Mouse (Mus musculus): ENCODE results near the gene Slc12a3. TPM values are rescaled to one million over a fixed set of nuclear protein-coding genes. Genes with fewer than 3 reads are reported as not detected.

Slc12a3 gene
- polyA plus RNA-seq, 1 experiment from 2014 or later: not detected

- Histone ChIP-seq H3K27me3 (ENCODE audit: control insufficient read depth, insufficient read depth, low read length) (no peaks in the 10 kb centered on the region), H3K9ac (replicated peaks; ENCODE audit: low read depth, low read length) (no peak overlapping the region), H3K4me2 (replicated peaks; ENCODE audit: low read depth, low read length) (no peak overlapping the region), H3K27ac (ENCODE audit: low read length) (no peak overlapping the region), H3K4me1 (ENCODE audit: control insufficient read depth, insufficient read depth, low read length) (peaks cover 7% of the 10 kb centered on the region; the same call in 1 of the 2 replicates), H3K9me3 (ENCODE audit: control insufficient read depth, low read depth, low read length) (no peaks in the 10 kb centered on the region), H3K36me3 (ENCODE audit: control insufficient read depth, insufficient read depth, low read length) (no peaks in the 10 kb centered on the region), H3K4me3 (ENCODE audit: low read depth, low read length) (no peak overlapping the region)
- WGBS: 91% methylated on average over 9 of the region's 9 CpGs
- ATAC-seq (ENCODE audit: insufficient number of reproducible peaks, insufficient read depth, low FRiP score, low read depth): no peak
These were observed 50.7 kb downstream of the Slc12a3 start for GRCm38 (mm10) chr8:94379686-94380085.

GRCm38 (mm10) chr8:94384166-94384565 lies 55.2 kb downstream of the Slc12a3 start:
- Histone ChIP-seq H3K27ac (ENCODE audit: low read length) (no peak overlapping the region), H3K36me3 (ENCODE audit: control insufficient read depth, insufficient read depth, low read length) (no peaks in the 10 kb centered on the region), H3K4me1 (ENCODE audit: control insufficient read depth, insufficient read depth, low read length) (peaks cover 6% of the 10 kb centered on the region; the same call in 1 of the 2 replicates), H3K9ac (replicated peaks; ENCODE audit: low read depth, low read length) (no peak overlapping the region), H3K9me3 (ENCODE audit: control insufficient read depth, low read depth, low read length) (no peaks in the 10 kb centered on the region), H3K27me3 (ENCODE audit: control insufficient read depth, insufficient read depth, low read length) (no peaks in the 10 kb centered on the region), H3K4me3 (ENCODE audit: low read depth, low read length) (no peak overlapping the region), H3K4me2 (replicated peaks; ENCODE audit: low read depth, low read length) (no peak overlapping the region)
- WGBS: 86% methylated on average over 7 of the region's 7 CpGs
- no peak for ATAC-seq (ENCODE audit: insufficient number of reproducible peaks, insufficient read depth, low FRiP score, low read depth)

GRCm38 (mm10) chr8:94385506-94386213 lies 56.7 kb downstream of the Slc12a3 start:
- 28% methylated on average over 20 of the region's 20 CpGs for WGBS
- Histone ChIP-seq H3K27me3 (ENCODE audit: control insufficient read depth, insufficient read depth, low read length) (no peaks in the 10 kb centered on the region), H3K4me1 (ENCODE audit: control insufficient read depth, insufficient read depth, low read length) (peaks cover 6% of the 10 kb centered on the region; the same call in 1 of the 2 replicates), H3K36me3 (ENCODE audit: control insufficient read depth, insufficient read depth, low read length) (peaks cover 15% of the 10 kb centered on the region), H3K27ac (ENCODE audit: low read length) (peak overlapping the region; percentile 80), H3K9me3 (ENCODE audit: control insufficient read depth, low read depth, low read length) (no peaks in the 10 kb centered on the region), H3K9ac (replicated peaks; ENCODE audit: low read depth, low read length) (peak overlapping the region; percentile 81), H3K4me3 (ENCODE audit: low read depth, low read length) (peak overlapping the region; percentile 64), H3K4me2 (replicated peaks; ENCODE audit: low read depth, low read length) (peak overlapping the region; percentile 92)
- peak; percentile 1; the same call in 1 of the 2 replicates for ATAC-seq (ENCODE audit: insufficient number of reproducible peaks, insufficient read depth, low FRiP score, low read depth)

GRCm38 (mm10) chr8:94386214-94387026 lies 57.4 kb downstream of the Slc12a3 start, which contains the start of gene Herpud1:
TSS of gene Herpud1 (plus strand) at chr8:94386438.
- H3K36me3 ChIP-seq (ENCODE audit: control insufficient read depth, insufficient read depth, low read length): peaks cover 22% of the 10 kb centered on the region
- no peaks in the 10 kb centered on the region for H3K27me3 ChIP-seq (ENCODE audit: control insufficient read depth, insufficient read depth, low read length)
- no peaks in the 10 kb centered on the region for H3K9me3 ChIP-seq (ENCODE audit: control insufficient read depth, low read depth, low read length)
- peak; percentile 99 for ATAC-seq (ENCODE audit: insufficient number of reproducible peaks, insufficient read depth, low FRiP score, low read depth)
- peak within 1 kb of the TSS; percentile 92 for H3K4me2 ChIP-seq (replicated peaks; ENCODE audit: low read depth, low read length)
- peak within 1 kb of the TSS; percentile 83 for H3K9ac ChIP-seq (replicated peaks; ENCODE audit: low read depth, low read length)
- H3K27ac ChIP-seq (ENCODE audit: low read length): peak within 1 kb of the TSS; percentile 80
- H3K4me3 ChIP-seq (ENCODE audit: low read depth, low read length): peak within 1 kb of the TSS; percentile 64
- H3K4me1 ChIP-seq (ENCODE audit: control insufficient read depth, insufficient read depth, low read length): peaks cover 6% of the 10 kb centered on the region; the same call in 1 of the 2 replicates
- under 1% methylated on average over 65 of the region's 65 CpGs for WGBS

- ATAC-seq (ENCODE audit: insufficient number of reproducible peaks, insufficient read depth, low FRiP score, low read depth): peak; percentile 68
- Histone ChIP-seq H3K4me1 (ENCODE audit: control insufficient read depth, insufficient read depth, low read length) (peaks cover 6% of the 10 kb centered on the region; the same call in 1 of the 2 replicates), H3K9ac (replicated peaks; ENCODE audit: low read depth, low read length) (peak overlapping the region; percentile 83), H3K36me3 (ENCODE audit: control insufficient read depth, insufficient read depth, low read length) (peaks cover 29% of the 10 kb centered on the region), H3K4me2 (replicated peaks; ENCODE audit: low read depth, low read length) (peak overlapping the region; percentile 92), H3K27ac (ENCODE audit: low read length) (peak overlapping the region; percentile 30; the same call in 1 of the 2 replicates), H3K9me3 (ENCODE audit: control insufficient read depth, low read depth, low read length) (no peaks in the 10 kb centered on the region), H3K27me3 (ENCODE audit: control insufficient read depth, insufficient read depth, low read length) (no peaks in the 10 kb centered on the region), H3K4me3 (ENCODE audit: low read depth, low read length) (peak overlapping the region; percentile 64)
- WGBS: 2% methylated on average over 25 of the region's 25 CpGs
These were observed 58.2 kb downstream of the Slc12a3 start for GRCm38 (mm10) chr8:94387027-94387684.

GRCm38 (mm10) chr8:94387785-94388184 lies 58.8 kb downstream of the Slc12a3 start:
- no peaks in the 10 kb centered on the region for H3K27me3 ChIP-seq (ENCODE audit: control insufficient read depth, insufficient read depth, low read length)
- peak overlapping the region; percentile 64 for H3K4me3 ChIP-seq (ENCODE audit: low read depth, low read length)
- H3K9me3 ChIP-seq (ENCODE audit: control insufficient read depth, low read depth, low read length): no peaks in the 10 kb centered on the region
- H3K27ac ChIP-seq (ENCODE audit: low read length): peak overlapping the region; percentile 30; the same call in 1 of the 2 replicates
- peak overlapping the region; percentile 18; the same call in 1 of the 2 replicates for H3K9ac ChIP-seq (replicated peaks; ENCODE audit: low read depth, low read length)
- H3K4me2 ChIP-seq (replicated peaks; ENCODE audit: low read depth, low read length): peak overlapping the region; percentile 92
- ATAC-seq (ENCODE audit: insufficient number of reproducible peaks, insufficient read depth, low FRiP score, low read depth): no peak; the same call in 1 of the 2 replicates
- H3K36me3 ChIP-seq (ENCODE audit: control insufficient read depth, insufficient read depth, low read length): peaks cover 36% of the 10 kb centered on the region
- peaks cover 6% of the 10 kb centered on the region; the same call in 1 of the 2 replicates for H3K4me1 ChIP-seq (ENCODE audit: control insufficient read depth, insufficient read depth, low read length)
- 19% methylated on average over 6 of the region's 6 CpGs for WGBS

GRCm38 (mm10) chr8:94389531-94389930 lies 60.5 kb downstream of the Slc12a3 start:
- ATAC-seq (ENCODE audit: insufficient number of reproducible peaks, insufficient read depth, low FRiP score, low read depth): no peak
- Histone ChIP-seq H3K9ac (replicated peaks; ENCODE audit: low read depth, low read length) (no peak overlapping the region), H3K4me1 (ENCODE audit: control insufficient read depth, insufficient read depth, low read length) (peaks cover 6% of the 10 kb centered on the region; the same call in 1 of the 2 replicates), H3K9me3 (ENCODE audit: control insufficient read depth, low read depth, low read length) (no peaks in the 10 kb centered on the region), H3K36me3 (ENCODE audit: control insufficient read depth, insufficient read depth, low read length) (peaks cover 49% of the 10 kb centered on the region), H3K27me3 (ENCODE audit: control insufficient read depth, insufficient read depth, low read length) (no peaks in the 10 kb centered on the region), H3K27ac (ENCODE audit: low read length) (no peak overlapping the region), H3K4me3 (ENCODE audit: low read depth, low read length) (no peak overlapping the region), H3K4me2 (replicated peaks; ENCODE audit: low read depth, low read length) (no peak overlapping the region)
- WGBS: 92% methylated on average over 6 of the region's 6 CpGs

GRCm38 (mm10) chr8:94390429-94390828 lies 61.4 kb downstream of the Slc12a3 start:
- no peaks in the 10 kb centered on the region for H3K27me3 ChIP-seq (ENCODE audit: control insufficient read depth, insufficient read depth, low read length)
- H3K4me2 ChIP-seq (replicated peaks; ENCODE audit: low read depth, low read length): no peak overlapping the region
- no peaks in the 10 kb centered on the region for H3K9me3 ChIP-seq (ENCODE audit: control insufficient read depth, low read depth, low read length)
- no peak overlapping the region for H3K4me3 ChIP-seq (ENCODE audit: low read depth, low read length)
- 96% methylated on average over 6 of the region's 6 CpGs for WGBS
- no peak overlapping the region for H3K9ac ChIP-seq (replicated peaks; ENCODE audit: low read depth, low read length)
- ATAC-seq (ENCODE audit: insufficient number of reproducible peaks, insufficient read depth, low FRiP score, low read depth): no peak
- peaks cover 6% of the 10 kb centered on the region; the same call in 1 of the 2 replicates for H3K4me1 ChIP-seq (ENCODE audit: control insufficient read depth, insufficient read depth, low read length)
- H3K27ac ChIP-seq (ENCODE audit: low read length): no peak overlapping the region
- peaks cover 57% of the 10 kb centered on the region for H3K36me3 ChIP-seq (ENCODE audit: control insufficient read depth, insufficient read depth, low read length)
